Mouse (Mus musculus): ENCODE results near the gene S100a5.

Gene S100a5

DNA sequence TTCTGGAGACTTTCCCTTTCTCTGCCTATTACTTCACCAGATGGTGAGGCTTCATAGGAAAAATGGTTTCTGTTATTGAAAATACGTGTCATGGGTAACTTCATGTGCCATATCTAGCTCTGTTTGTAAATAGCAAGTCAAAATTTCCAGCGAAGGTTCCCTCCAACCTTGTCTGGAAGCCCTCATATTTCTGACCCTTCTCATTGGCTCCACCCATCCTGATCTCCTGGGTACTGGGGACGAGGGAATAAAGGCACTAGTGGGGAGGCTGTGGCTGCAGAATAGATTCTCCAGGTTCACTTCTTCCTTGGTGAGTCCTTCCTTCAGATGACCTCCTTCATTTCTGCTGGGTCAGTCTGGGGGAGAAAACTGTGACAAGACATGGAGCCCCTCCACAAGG lies at the start of gene S100a5:
Gene S100a5 (plus strand): TSS at position 301 of the 400 bp plus-strand sequence.
- no peak for DNase-seq

DNA sequence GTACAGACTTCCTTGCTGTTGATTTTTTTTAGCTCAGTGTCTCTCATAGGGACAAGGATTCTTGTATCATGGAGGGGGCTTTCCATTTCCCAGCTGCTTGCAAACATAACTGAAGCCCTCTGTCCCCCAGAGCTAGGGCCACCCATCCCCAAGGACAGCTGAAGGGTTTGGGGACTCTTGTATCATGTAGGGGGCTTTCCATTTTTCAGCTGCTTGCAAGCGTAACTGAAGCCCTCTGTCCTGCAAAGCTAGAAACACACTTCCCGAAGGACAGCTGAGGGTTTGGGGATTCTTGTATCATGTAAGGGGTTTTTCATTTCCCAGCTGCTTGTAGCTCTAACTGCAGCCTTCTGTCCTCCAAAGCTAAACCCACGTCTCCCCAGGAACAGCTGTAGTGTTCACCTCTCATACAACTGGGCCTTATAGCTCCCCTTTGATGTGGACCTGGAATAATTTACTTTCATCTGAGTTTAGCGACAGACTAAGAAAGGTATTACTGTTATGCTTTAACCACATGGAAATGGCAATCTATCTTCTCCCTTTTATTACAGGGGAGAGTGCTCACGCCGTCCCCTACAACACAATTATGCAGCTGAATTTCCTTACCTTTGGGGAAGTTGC lies 48.2 kb upstream of the S100a5 start, which contains the start of gene S100a3:
Gene S100a3 (plus strand): TSS at position 571 of the 621 bp plus-strand sequence.
- no peak for DNase-seq

GRCm38 (mm10) chr3:90574691-90575090 lies 33.6 kb upstream of the S100a5 start:
- no peak for DNase-seq

DNA sequence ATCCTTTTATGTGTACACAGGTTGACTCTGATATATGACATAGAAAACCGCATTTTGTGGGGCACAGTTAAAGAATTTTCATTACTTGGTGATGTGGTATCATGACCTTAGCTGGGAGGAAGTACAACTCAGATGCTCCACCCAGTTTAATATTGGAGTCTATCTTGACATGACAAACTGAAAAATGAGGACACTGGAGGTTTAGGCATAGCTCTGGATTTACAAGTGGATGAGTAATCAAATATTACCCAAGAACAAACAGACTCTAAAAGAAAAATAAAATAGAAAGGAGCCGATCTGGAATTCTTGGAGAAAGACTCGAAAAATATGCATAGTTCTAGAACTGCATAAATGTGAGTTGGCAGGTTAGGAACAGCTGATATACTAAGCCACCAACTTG lies 33.0 kb upstream of the S100a5 start:
- DNase-seq: no peak

GRCm38 (mm10) chr3:90576351-90577001 lies 31.8 kb upstream of the S100a5 start:
- DNase-seq: peak; percentile 52 to 56

DNA sequence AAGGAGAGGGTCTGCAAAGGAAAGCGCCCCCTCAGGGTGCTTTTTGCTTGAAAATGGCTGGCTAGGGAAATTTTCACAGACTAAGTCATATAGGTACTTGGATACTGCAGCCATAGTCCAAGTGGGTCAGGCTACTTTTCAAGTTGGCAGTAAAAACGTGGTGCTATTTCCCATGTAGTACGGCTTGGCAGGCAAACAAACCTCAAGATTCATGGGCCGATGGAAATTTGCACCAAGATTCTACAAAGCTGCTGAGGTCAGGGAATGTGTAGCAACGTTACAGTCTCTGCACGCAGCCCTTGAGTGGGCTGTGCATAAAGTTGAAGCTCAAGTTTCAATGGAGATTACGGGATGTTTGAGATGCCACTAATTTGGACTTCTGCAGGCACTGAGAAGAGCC lies 28.9 kb upstream of the S100a5 start:
- DNase-seq: peak in 1 of 2 experiments; percentile 33

DNA sequence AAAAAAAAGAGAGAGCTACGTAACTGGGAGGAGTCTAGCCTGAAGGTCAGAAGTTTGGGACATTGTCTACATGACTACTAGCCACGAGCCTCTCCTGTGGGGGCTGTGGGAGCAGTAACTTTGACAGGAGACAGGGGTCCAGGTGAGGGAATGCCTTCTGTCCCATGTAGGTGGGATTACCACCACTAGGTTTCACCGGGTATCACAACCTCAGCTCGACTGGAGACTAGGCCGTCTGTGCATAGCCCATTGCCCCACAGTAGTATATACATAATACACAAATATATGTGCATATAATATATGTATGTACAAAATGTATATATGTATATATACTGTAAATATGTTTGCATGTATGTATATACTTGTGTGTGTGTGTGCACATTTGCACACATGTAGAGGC lies 27.2 kb upstream of the S100a5 start:
- no peak for DNase-seq

GRCm38 (mm10) chr3:90582156-90582555 lies 26.2 kb upstream of the S100a5 start:
- DNase-seq: peak; percentile 33 to 41

DNA sequence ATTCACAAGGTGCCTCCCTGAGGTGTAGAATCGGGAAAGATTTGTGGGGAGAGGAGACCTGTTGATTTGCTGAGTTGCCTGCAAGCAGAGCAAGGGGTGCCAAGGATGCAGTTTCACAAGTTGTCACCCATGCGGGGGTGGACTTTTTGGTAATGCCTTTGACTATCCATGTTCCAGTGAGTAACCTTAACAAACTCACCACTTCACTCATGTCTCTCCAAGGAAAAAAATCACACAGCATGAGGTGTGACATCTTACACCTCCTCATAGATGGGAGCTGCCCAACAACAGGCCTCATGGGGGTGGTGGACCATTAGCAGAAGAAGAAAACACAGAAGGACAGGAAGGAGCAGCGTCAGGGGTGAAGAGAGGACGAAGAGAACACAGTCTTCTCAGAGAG lies 25.8 kb upstream of the S100a5 start:
- DNase-seq: no peak

DNA sequence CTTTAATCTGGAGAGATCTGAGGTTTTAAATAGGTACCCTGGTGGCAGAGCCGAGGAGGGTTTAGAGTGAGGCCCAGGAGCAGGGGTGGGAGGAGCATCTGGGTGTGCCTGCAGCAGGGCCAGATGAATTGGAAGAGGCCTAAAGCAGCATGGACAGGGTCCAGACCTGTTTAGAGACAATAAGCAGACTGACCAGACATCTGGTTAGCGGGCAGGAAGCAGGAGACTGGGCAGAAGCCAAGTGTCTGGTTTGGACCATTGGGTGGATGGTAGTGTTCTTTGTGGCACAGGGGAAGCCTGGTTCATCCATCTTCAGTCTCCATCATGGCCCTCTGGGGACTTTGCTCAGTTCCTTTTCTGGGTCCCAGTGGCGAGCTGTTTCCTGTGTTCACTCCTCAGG lies 24.4 kb upstream of the S100a5 start:
- DNase-seq: peak in 1 of 2 experiments; percentile 47

DNA sequence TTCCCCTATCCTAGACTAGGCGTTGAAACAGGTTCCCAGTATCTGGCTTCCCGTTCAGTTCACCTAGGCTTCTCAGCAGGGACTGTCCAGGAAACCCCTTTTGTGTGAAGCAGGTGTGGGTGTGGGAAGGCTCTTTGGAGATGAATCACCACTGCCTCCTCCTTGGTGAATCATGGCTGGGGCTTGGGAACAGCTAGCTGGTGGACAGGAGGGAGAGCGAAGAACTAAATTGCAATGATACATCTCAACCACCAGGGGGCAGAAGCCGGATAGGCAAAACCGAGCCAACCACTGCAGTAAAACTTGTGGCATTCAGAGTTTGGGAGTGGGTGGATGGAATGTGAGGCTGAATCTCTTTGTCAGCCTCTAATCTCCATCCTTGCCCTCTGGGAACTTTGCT lies 22.7 kb upstream of the S100a5 start:
- DNase-seq: peak; percentile 65 to 73

GRCm38 (mm10) chr3:90586016-90586643 lies 22.2 kb upstream of the S100a5 start:
- DNase-seq: no peak

- peak; percentile 38 to 60 for DNase-seq
Measured at GRCm38 (mm10) chr3:90586906-90587305, 21.4 kb upstream of the S100a5 start.

- DNase-seq: peak in 1 of 2 experiments; percentile 37
Measured at GRCm38 (mm10) chr3:90587361-90588101, 20.8 kb upstream of the S100a5 start.

- no peak for DNase-seq
Measured at GRCm38 (mm10) chr3:90589390-90589789, 18.9 kb upstream of the S100a5 start.

- DNase-seq: no peak
Measured at GRCm38 (mm10) chr3:90589947-90590346, 18.4 kb upstream of the S100a5 start, which contains the start of gene S100a2. TSS of gene S100a2 (plus strand) at chr3:90590247.

DNA sequence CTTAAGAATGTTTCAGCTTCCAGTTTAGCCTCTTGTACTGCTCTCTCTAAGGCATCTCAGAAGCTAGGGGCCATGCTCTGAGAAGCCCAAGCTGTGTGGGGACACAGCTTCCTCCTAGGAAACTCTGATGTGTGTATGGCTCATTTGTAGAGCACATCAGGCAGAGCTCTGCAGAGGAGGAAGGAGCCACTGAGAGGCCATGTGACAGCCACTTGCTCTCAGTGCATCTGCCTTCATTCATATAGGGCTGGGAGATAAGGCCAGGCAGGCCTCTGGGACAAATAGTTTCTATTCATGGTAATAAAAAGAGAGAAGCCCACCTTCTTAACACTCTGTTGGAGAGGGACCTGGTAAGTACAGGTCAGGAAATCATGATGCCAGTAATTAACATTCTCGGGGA lies 13.9 kb upstream of the S100a5 start:
- DNase-seq: no peak

DNA sequence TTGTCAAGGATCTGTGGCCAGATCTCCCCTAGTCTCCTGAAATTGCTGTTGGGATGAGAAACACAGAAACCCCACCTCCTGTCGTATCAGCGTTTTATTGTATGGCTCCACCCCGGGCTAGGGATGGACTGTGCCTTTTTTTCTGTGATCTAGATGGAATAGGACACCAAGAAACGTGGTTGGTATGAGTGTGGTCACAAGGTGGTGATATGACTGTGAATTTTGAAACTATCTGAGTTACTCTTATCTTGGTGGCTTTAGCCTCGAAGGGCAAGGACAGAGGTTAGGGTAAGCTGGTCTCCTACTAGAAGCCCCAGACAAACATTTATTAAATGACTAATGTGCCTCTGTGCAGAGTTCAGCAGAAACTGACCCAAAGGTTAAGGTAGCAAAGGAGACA lies 12.8 kb upstream of the S100a5 start:
- DNase-seq: no peak

DNA sequence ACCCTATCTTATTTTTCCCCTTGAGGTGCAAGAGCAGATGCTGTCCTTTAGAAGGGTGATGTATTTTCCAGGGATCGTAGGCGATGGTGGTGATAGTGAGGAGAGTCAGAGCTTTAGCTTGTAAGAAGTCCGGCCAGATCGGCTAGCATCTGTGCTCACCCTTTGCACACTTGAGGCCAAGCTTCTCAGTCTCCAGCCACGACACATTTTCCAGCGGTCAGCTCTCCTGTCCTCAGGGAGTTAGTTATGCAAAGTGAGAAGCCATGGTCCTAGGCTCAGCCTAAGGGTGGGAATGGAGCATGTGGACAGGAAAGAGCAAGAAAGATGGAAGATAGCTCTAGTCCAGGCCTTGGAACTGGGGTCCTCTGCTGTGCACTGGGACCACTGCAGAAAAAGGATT lies 11.5 kb upstream of the S100a5 start:
- DNase-seq: no peak

DNA sequence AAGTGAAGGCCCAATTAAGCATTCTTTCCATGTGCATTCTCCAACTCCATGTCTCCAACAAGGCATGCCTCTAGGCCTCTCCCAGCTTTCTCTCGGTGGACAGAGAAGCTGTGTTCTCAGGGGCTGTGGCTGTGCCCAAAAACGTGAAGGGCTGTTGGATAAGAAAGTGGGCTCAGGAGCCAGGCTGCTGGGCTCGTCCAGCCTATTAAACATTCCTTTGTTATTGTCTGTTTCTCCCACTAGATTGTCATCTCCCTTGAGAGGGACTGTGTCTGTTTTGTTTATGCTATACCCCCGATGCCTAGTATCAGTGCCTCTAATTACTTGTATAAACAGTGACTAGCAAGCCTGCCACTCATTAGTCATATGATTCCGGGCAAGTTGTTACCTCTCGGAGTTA lies 10.6 kb upstream of the S100a5 start:
- no peak for DNase-seq

- DNase-seq: no peak
Measured at GRCm38 (mm10) chr3:90598212-90598611, 10.1 kb upstream of the S100a5 start.

DNA sequence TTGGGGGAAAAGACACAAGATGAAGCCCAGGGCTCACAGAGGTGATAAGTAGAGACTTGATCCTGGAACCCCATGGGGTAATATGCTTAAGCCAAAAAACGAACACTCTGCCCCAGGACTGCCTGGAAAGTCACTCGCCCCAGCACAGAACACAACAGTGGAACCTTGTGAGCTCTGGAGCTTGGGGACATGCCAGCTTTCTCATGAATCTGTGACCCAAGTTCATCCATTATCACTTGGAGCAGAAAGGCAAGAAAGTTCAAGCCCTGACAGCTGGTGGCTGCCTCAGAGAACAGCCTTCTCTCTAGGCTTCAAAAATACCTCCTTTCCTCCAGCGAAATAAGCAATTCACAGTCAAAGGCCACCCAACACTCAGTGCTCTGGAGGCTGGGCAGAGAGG lies 8.9 kb upstream of the S100a5 start:
- DNase-seq: peak; percentile 31 to 51

GRCm38 (mm10) chr3:90600036-90600435 lies 8.3 kb upstream of the S100a5 start:
- DNase-seq: no peak

Data from kidney, postnatal 4 days (tissue).